Mouse (Mus musculus): ENCODE data around the gene Dusp27.

The Dusp27 gene

DNA sequence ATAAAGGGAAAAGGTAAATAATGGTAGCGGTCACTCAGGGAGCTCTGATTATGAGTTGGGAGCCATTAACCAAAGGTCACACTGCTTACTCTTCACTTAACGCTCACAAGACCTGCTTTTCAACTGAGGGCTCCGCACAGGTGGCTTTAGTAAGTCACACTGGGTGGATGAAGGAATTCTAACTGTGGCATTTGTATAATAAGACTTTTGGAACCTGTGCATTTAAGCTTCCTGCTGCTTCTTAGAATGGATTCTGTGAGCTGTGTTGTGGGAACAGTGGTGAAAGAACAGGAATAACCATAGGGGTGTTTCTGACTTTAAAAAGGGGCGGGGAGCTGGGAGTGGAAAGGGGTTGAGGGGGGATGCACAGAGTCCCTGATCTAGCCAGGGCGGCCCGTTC, 14.6 kb upstream of the Dusp27 start:
- CTCF ChIA-PET = interaction anchor here (0.6 kb wide), 2 partner anchors 92 to 125 kb away, joined by 6 to 8 read pairs; no protein-coding TSS in a partner anchor

DNA sequence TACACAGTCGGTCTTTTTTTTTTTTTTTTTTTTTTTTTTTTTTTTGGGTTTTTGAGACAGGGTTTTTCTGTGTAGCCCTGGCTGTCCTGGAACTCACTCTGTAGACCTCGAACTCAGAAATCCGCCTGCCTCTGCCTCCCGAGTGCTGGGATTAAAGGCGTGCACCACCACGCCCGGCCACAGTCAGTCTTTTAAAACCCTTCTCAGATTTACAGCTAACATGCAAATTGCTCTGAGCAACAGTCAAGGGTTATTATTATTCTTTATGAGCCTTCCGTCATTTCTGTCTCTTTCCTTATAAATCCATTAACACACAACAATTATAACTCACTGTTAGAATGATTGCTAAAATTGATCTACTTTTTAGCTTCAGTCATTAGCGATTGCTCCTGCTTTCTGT, 14.1 kb upstream of the Dusp27 start:
- CTCF ChIA-PET = interaction anchor here (0.6 kb wide), 1 partner anchor 91 kb away, joined by 6 read pairs; no protein-coding TSS in a partner anchor

DNA sequence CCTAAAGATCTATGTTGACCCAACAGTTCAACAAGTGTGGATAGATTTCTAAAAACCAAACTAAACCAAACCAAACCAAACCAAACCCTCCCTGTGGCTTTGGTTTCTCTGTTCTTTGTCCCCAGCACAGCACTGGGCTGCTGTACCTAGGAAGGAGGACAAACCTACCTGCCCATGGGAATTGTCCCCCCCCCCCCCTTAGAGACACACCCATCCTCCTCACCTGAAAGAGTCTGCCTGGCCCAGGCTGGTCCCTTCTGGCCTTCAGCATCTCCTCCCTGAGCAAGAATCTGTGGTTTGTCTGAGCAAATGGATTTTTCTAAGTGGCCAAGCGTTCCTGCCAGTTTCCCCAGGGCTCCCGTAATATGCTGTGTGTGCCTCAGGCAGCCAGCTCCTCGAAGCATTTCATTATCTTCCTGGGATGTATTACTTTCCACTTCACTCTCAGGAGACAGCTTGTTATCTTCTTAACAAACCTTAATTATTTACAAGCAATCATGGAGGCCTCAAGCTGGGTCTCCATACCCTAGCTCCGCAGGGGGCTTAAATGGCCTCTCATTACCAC, 12.0 kb upstream of the Dusp27 start:
- CTCF ChIA-PET = interaction anchor here (0.5 kb wide), 1 partner anchor 295 kb away, joined by 5 read pairs; no protein-coding TSS in a partner anchor

DNA sequence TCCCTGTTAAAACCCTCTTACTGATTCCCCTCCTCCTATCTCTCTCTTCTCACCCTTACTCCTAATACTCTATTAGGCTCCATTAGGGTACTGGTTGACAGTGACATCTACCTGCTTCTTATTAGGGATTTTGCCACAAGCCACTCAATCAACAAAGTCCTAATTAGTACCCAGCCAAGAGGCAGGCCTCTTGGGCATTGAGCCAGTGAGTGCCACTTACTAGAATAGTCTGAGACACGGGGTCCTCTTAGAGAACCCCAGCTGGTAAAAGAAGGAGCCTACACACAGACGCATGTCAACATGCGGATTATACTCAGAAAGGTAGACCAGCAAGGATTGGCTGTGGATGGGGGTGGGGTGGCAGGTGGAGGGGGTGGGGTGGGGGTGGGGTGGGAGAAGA, 11.4 kb upstream of the Dusp27 start:
- CTCF ChIA-PET = interaction anchor here (0.5 kb wide), 1 partner anchor 294 kb away, joined by 5 read pairs; no protein-coding TSS in a partner anchor

DNA sequence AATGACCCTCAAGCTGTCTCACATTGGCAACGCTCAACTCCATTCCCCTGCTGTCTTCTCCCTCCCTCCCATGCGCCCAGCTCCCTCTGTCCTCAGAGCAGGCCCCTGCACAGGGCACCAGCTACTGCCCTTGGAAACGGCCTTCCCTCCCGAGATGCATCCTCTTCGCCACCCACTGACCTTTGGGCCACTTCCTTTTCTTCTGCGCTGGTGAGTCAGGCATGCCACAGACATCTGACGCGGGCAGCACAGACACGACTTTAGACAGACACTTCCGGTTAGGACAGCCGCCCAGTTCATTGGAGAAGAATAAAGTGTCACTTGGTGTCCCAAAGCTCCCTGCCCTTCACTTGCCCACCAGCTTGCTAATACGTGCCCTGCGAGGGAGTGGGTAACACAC, 10.4 kb upstream of the Dusp27 start:
- CTCF ChIA-PET = no interaction called here

DNA sequence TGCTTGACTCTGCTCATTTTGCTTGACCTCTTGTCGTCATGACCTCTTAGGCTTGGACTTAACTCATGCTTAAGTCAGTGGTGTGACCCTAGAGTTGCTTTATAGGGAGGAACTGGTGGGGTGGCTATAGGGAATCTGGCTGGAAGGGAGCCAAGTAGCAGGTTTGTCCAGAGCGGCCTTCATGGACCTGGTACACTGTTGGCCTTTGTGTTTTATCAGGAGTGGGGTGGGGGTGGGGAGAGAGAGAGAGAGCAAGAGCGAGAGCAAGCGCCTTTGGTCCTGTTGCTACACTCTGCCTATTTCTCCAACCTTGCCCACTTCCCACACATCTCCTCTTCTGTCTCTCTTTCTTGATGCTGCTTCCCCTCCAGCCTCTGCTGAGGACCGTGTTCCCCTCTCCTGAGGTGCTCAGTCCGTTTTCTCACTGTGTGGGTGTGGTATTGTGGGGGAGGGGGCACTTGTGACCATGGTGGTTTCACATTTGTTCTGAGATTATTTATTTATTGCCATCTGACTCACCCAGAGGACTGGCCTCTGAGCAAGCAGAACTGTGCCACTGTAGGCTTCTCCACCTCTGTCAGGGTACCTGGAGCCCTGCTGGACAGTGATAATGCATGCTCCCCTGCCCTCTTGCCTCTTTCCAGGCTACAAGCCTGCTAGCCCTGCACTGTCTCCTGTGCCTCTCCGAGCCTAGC, 9.7 kb upstream of the Dusp27 start:
- CTCF ChIA-PET = no interaction called here

DNA sequence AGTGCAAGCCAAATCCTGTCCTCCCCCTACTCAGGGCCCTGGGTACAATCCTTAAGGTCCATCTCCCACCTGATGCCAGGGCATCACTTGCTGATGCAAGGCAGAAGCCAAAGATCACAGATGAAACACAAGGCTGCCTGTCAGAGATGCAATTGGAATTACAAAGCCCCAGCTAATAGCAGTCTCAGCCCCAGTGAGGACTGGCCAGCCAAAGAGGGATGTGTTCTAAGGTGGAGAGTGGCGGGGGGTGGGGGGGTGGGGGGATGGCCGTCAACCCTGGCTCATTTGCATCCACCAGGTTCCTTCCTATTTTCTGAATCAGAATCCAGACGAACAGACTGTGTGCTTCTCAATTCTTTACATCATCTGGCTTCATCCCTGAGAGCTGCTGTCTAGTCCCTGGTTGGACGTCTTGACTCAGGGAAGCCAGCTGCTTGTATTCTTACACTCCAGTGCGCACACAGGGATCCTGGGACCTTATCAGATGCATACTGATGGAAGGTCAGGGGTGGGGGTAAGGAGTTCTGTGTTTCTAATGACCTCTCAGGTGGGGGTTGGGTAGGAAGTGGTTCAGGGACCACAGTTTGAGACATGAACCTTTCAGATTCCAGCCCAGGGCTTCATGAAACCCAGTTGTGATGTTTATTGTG, 7.5 kb upstream of the Dusp27 start:
- CTCF ChIA-PET = no interaction called here

DNA sequence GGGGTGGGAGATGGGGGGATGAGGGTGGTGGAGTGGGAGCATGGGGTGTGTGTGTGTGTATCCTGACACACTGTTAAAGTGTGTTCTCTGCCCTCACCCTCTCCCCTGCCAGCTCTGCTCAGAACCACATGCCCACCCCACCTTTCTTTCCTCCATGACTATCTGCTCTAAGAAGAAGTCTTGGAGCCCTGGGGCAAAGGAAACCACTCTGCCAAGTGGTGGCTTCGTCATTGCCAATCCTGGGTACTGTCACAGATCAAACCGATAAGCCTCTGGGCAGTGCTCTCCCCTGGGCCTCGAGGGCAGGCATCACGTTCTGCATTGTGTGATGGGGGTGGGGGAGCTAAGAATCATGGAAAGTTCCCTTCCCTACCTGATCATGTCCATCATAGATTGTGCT, 4.6 kb upstream of the Dusp27 start:
- CTCF ChIA-PET = no interaction called here

DNA sequence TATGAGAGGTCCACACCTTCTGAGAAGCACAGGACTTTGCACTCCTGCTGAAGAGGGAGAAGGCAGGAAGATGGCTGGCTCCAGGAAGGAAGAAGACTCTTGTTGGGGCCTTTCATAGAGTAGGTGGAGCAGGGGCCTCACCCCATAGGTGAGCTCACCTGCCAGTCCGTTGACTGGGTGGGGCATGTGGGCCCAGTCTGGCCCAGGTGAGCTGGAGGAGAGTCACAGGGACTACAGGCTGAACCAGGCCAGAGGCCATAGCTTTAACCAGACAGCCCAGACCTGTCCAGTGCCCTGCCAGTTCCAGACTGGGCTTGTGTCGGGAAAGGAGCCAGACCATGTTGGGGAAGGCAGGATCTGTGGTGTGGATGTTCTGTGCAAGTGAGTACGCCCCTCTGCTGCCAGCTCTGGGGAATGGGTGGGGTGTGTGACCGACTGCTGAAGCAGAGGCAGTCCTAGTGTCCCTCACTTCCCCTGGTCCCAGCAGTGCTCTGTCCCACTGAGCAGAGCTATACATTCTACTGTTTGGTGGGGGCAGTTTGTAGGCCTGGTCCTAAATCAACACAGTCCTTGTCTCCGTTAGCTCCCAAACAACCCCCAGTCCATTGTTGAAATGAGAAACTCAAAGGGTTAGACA, 2.6 kb upstream of the Dusp27 start, which contains the start of gene Gpa33:
Gene Gpa33 (plus strand): TSS at position 15 of the 637 bp plus-strand sequence.
- CTCF ChIA-PET = no interaction called here

DNA sequence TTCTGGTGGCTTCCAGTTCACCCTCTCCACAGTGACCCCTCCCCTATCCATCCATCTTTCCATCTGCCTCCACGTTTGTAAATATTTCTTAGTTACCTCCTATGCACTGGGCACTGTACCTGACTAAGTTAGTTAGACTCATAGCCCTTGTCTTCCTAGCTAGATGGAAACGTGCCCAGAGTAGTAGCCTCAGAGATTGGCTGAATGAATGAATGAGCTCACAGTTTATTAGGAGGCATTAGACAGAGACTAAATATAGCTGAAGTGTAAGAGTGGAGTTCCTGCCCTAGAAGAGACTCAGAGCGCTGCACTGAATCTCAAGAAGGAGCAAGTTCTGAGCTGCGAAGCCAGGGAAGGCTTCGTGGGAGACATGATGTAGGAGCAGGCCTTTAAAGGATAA, 829 bp upstream of the Dusp27 start:
- CTCF ChIA-PET = no interaction called here

DNA sequence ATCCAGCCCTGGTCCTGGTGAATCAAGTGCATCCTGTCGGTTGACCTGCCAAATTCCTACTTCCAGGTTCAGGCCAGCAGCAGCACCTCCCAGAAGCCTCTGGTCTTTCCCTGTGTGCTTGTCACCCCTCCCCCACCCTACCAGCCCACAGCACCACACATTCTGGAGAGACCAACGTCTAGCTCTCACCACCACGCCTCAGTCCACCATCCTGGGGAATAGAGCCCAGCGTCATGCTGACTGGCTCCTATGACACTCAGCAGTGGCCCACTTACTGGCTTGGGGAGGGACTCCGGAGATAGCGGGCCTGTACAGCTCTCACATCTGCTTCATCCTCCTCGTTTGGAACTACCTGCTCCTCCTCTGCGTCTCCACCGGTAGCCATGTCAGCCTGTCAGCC, 927 bp downstream of the Dusp27 start:
- CTCF ChIA-PET = no interaction called here

DNA sequence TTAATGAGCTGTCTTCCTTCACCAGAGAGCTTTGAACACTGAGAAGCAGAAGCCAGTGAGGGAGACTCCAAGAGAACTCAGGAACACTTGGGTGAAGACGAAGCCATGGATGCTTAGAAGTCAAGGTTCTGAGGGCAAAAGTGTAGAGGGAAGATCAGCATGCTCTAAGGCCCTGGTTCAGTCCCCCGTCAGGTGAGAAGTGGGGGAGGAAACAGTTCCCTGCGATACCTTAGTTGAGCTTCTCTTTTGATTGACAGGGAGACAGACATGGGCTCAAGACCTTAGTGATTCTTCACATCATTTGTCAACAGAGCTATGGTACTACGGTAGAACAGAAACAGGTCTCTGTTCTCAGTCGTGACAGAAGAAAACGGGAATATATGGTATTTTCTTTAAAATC, 1.4 kb downstream of the Dusp27 start:
- CTCF ChIA-PET = no interaction called here

DNA sequence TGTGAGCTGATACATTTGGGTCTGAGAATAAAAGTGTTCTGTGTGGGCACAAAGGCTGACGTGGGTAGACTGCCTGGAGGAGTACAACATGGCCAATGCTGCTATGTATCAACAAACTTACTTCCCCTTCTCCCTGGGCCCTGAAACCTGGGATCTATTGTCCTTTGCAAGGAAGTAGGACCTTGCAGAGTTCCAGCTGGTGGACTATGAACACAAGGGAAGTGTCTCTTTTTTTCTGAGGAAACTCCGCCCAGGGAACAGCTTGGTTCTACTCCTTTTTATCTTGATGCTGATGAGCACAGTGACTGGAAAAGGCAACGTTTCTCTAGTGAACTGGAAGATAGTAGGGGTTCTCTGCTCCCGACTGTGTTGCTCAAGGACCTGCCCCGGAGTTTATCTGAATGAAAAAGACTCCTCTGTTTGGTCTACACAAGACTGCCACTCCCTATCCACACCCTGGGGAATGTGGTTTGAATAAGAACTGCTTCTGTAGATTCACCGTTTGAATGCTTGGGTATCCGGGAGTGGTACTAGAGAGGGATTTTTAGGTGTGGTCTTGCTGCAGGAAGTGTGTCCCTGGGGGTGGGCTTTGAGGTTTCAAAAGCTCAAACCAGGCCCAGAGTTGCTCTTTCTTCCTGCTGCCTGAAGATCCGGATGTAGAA, 2.7 kb downstream of the Dusp27 start:
- CTCF ChIA-PET = no interaction called here

DNA sequence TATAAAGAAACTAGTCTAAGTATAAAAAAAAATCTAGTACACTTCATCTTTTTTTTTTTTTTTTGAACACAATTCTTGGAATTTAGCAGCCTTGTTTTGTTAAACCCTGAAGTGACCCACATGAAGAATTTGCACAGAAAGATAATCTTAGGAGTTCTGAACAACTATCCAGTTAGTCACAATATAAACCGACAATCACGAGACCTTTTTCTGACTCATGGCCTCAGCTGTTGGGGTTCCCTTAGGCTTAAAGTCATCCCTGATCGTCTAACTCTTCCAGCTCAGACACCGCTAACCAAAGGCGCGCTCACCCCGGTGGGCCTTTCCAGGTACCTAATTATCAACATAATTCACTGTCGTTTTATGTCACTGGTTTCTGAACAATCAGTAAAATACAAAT, 4.0 kb downstream of the Dusp27 start:
- CTCF ChIA-PET = no interaction called here

DNA sequence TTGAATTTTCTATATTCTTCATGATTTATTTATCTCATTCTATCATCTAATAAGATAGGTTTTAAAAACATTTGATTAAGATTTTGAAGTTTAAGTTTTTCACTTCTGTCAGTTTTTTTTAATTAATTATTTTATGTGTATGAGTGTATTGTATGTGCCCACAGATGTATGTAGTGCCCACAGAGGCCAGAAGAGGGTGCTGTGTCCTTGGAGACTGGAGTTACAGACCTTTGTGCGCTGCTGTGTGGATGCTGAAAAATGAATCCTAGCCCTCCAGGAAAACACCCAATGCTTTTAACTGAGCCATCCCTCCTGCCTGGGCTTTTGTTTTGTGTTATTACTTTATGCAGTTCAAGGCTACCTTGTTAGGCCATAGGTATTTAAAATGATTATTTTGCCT, 4.7 kb downstream of the Dusp27 start:
- CTCF ChIA-PET = no interaction called here

DNA sequence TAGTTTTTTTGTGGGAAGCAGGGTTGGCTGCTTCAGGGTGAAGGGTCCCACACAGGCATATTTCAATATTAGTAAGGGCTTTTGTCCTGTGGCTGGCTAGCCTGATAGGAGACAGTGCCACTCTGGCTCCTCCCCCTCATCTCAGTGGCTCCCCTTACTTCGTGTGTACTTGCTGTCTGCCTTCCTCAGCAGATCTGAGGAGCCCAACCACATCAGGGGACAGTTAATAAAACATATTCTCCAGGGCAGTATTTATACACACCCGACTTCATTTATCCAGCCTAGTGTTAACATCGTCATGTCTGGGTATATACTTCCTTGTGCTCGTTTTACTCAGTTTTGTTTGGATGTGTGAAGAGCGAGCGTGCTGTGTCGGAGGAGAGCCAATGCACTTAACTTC, 5.6 kb downstream of the Dusp27 start:
- CTCF ChIA-PET = no interaction called here

DNA sequence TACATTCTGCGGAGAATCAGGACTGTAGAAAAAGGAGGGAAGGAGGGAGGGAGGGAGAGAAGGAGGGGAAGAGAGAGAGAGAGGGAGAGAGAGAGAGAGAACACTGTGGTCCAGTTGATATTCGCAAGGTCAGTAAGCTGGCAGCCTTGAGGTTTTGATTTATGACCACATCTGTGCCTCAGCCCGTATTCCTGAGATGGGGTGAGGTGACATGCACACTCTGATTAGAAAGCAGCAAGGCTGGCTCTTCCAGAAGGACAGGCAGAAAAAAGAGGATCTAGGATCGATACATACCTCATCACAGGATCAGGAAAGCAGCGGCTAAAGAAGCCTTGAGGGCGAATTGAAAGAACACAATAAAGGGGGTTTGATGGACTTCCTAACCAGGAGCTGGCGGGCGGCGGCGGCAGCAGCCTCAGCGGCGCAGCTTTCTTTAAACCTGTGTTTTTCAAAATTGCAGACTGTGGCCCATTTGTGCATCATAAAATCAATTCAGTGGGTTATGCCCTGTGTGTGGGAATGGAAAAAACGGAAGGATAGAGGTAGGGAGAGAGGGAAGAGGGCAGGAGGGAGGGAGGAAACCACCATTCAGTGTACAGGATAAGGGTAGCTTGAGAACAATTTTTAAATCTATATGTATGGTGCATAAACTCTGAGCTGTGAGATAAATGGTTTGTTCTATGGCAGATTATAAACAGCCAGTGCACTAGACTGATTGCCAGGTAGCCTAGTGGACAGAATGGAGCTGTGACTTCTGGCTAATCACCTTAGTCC, 9.7 kb downstream of the Dusp27 start:
- CTCF ChIA-PET = interaction anchor here (0.5 to 0.7 kb wide), 2 partner anchors 337 to 345 kb away, joined by 3 read pairs; no protein-coding TSS in a partner anchor

DNA sequence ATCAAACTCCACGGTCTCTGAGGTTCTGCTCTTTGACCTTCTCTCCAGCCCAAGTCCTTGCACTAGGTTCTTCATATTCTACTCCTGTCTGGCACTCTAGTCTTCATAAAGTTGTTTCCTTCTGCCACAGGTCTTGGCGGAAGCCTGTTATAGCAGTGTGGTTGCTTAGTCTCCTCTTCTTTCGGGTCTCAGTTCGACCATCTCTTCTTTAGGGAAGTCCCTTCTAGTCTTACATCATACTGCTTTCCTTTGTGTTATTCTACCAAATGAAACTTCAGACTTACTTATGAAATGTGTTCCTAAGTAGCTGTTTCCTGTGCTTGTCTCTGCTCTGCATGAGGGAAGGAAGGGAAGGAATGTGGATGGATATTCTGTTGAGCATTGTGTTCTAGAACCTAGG, 12.0 kb downstream of the Dusp27 start:
- CTCF ChIA-PET = no interaction called here

DNA sequence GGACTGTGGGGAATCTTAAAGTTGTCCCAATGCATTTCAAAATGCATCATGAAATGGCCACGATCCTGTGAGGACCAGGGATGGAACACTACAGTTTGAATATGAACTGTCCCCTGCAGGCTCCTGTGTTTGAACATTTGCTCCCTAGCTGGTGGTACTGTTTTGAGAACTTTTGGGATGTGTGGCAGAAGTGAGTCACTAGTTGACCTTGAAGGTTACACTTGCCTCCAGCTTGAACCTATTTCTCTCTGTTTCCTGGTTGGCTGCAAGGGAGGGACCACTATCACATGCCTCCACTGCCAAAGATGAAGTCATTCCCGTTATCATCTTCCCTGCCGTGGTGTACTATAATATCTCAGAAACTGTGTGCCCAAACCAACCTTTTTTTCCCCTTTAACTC, 12.7 kb downstream of the Dusp27 start:
- CTCF ChIA-PET = no interaction called here

DNA sequence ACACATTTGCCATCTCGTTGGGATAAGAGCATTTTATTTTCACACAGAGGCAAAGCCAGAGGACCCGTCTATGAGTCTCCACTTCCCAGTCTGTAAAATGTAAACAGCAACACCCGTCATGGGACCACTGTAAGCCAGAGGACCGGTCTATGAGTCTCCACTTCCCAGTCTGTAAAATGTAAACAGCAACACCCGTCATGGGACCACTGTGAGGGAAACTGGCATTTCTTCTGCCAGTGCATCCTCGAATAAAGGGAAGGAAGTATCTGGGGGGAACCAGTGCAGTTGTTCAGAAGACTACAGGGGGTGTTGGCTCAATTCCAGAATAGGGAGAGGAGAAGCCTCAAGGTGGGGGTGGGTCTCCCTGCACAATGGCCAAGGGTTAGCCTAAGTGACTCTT, 22.3 kb downstream of the Dusp27 start:
- CTCF ChIA-PET = no interaction called here

DNA sequence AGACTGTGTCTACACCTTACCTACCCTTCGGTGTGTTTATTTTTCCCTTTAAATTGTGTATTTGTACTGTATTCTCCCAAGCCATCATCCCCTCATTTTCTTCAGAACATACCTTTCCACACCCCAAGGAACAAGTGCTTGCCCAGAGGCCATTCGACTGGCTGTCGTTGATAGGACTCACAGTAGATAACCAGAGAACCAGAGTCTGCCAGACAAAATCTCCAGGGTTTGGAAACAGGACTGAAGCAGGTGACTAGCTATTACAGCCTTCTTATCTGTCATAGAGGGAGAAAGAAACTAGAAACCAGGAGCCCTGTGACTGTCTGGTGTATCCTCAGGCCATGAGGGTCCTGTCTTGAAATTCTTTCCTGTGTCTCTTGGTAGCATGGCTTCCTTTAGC, 22.9 kb downstream of the Dusp27 start:
- CTCF ChIA-PET = no interaction called here
